Comparison of ENCODE assay signal across 9 mouse cellular contexts in genomic region chr7:78190931-78191653, GRCm38 (mm10).
DNase-seq lines count a peak whose midpoint lies in the region; ATAC-seq lines count a peak whose summit lies in the region.
"Had no signal": no experiment of that assay in that cellular context is flagged by ENCODE, and none has a peak within 500 bp of the region (broad histone marks: within the 10 kb centered on the region; RNA-seq: fewer than 3 reads in every experiment).

No protein-coding gene starts in this region.

- no peak overlapping the region for H3K4me3 ChIP-seq in forebrain, embryonic 11.5 days (ENCODE audit: low read depth, low read length)
- H3K4me3 ChIP-seq in neural tube, embryonic 13.5 days: no peak overlapping the region
- H3K4me3 ChIP-seq: embryonic facial prominence, embryonic 12.5 days had no signal

- 25% methylated on average over 17 of the region's 17 CpGs for WGBS in forebrain, embryonic 11.5 days
- 22% methylated on average over 17 of the region's 17 CpGs for WGBS in neural tube, embryonic 13.5 days

- no peaks in the 10 kb centered on the region for H3K36me3 ChIP-seq in forebrain, embryonic 11.5 days (ENCODE audit: control insufficient read depth, insufficient read depth, low read length)
- H3K36me3 ChIP-seq in neural tube, embryonic 13.5 days: peaks cover 6% of the 10 kb centered on the region; the same call in 1 of the 2 replicates
- H3K36me3 ChIP-seq: embryonic facial prominence, embryonic 12.5 days had no signal

- peaks cover 3% of the 10 kb centered on the region; the same call in 1 of the 2 replicates for H3K4me1 ChIP-seq in forebrain, embryonic 11.5 days (replicated peaks; ENCODE audit: control insufficient read depth, insufficient read depth, low read length)
- H3K4me1 ChIP-seq in neural tube, embryonic 13.5 days (replicated peaks): peaks cover 19% of the 10 kb centered on the region
- H3K4me1 ChIP-seq: embryonic facial prominence, embryonic 12.5 days had no signal

- peak overlapping the region; percentile 12; the same call in 1 of the 2 replicates for H3K4me2 ChIP-seq in forebrain, embryonic 11.5 days (ENCODE audit: low read depth, low read length, severe bottlenecking)
- peak overlapping the region; percentile 26 for H3K4me2 ChIP-seq in neural tube, embryonic 13.5 days
- H3K4me2 ChIP-seq: embryonic facial prominence, embryonic 12.5 days had no signal

- 0 out of 2 replicates have a peak overlapping the region, but pooled peaks have one; percentile 18 for H3K27ac ChIP-seq in forebrain, embryonic 11.5 days (ENCODE audit: low read depth, low read length)
- H3K27ac ChIP-seq in neural tube, embryonic 13.5 days (replicated peaks): peak overlapping the region; percentile 80
- H3K27ac ChIP-seq: embryonic facial prominence, embryonic 12.5 days had no signal

- H3K9ac ChIP-seq in forebrain, embryonic 11.5 days (ENCODE audit: low read length): no peak overlapping the region
- no peak overlapping the region for H3K9ac ChIP-seq in neural tube, embryonic 13.5 days
- H3K9ac ChIP-seq: embryonic facial prominence, embryonic 12.5 days had no signal

- peak; percentile 53 for DNase-seq in lung, postnatal 10 days
- DNase-seq in lung, postnatal 36 days: no peak
- DNase-seq in forebrain, embryonic 11.5 days (ENCODE audit: low spot score): peak; percentile 80
- peak; percentile 40 for DNase-seq in layer of hippocampus, adult 9-11 months
- no peak for DNase-seq in gastrocnemius, postnatal 25 days

- peak; percentile 89 for ATAC-seq in forebrain, embryonic 11.5 days (replicated peaks; ENCODE audit: low FRiP score)
- ATAC-seq in neural tube, embryonic 13.5 days (ENCODE audit: low read depth): peak; percentile 93
- no peak for ATAC-seq in CD4-positive, CD25-positive, alpha-beta regulatory T cell, adult 4 months
- no peak for ATAC-seq in megakaryocyte-erythroid progenitor cell, adult 5-6 weeks (replicated peaks; ENCODE audit: low FRiP score, low TSS enrichment, poor library complexity, severe bottlenecking)

- no peaks in the 10 kb centered on the region for H3K9me3 ChIP-seq in forebrain, embryonic 11.5 days (ENCODE audit: control insufficient read depth, low read length)
- no peaks in the 10 kb centered on the region for H3K9me3 ChIP-seq in neural tube, embryonic 13.5 days
- H3K9me3 ChIP-seq: embryonic facial prominence, embryonic 12.5 days had no signal

- no peaks in the 10 kb centered on the region for H3K27me3 ChIP-seq in forebrain, embryonic 11.5 days (ENCODE audit: control insufficient read depth, insufficient read depth, low read length)
- H3K27me3 ChIP-seq in neural tube, embryonic 13.5 days: no peaks in the 10 kb centered on the region

Comparison
In these comparisons a context has a peak if more than half of its experiments do, and no peak if none do; other contexts are left out.
1. DNase-seq: peak in lung, postnatal 10 days (single experiment), forebrain, embryonic 11.5 days (single experiment) and layer of hippocampus, adult 9-11 months (single experiment); none in lung, postnatal 36 days (single experiment) and gastrocnemius, postnatal 25 days (single experiment).
2. ATAC-seq: peak in forebrain, embryonic 11.5 days (single experiment) and neural tube, embryonic 13.5 days (single experiment); none in CD4-positive, CD25-positive, alpha-beta regulatory T cell, adult 4 months (single experiment) and megakaryocyte-erythroid progenitor cell, adult 5-6 weeks (single experiment).